In genomic region chr17:42782156-42782757, GRCm38 (mm10) we compare ENCODE assay signal across 7 mouse cellular contexts.
DNase-seq lines count a peak whose midpoint lies in the region; ATAC-seq lines count a peak whose summit lies in the region.

No protein-coding gene starts in this region.

- DNase-seq in WW6 (ENCODE audit: low read depth, low spot score) = peak; percentile 28
- DNase-seq in cerebellum, adult 9-10 months = peak; percentile 69
- peak; percentile 60 for DNase-seq in hindlimb bud, embryonic 11.5 days (ENCODE audit: extremely low spot score, low read depth, low spot score)
- peak; percentile 59 for DNase-seq in left cerebral cortex, adult 11 months (ENCODE audit: low spot score)
- DNase-seq in lung, postnatal 36 days = peak; percentile 91
- peak; percentile 84 to 86 for DNase-seq in right cerebral cortex, adult 2 months (ENCODE audit: low spot score in 2 of 2)

- ATAC-seq in frontal cortex, adult (ENCODE audit: low TSS enrichment) = peak; percentile 96

Comparison
In these comparisons a context has a peak if more than half of its experiments do, and no peak if none do; other contexts are left out.
1. Peak in every context shown above with its lines: DNase-seq and ATAC-seq.
2. DNase-seq: peak in every context shown above with its lines; median percentile 91 in lung, postnatal 36 days; 85 in right cerebral cortex, adult 2 months; 69 in cerebellum, adult 9-10 months; 60 in hindlimb bud, embryonic 11.5 days; 59 in left cerebral cortex, adult 11 months; 28 in WW6.